Mouse (Mus musculus): ENCODE data around the gene Sik3.

Gene Sik3

DNA sequence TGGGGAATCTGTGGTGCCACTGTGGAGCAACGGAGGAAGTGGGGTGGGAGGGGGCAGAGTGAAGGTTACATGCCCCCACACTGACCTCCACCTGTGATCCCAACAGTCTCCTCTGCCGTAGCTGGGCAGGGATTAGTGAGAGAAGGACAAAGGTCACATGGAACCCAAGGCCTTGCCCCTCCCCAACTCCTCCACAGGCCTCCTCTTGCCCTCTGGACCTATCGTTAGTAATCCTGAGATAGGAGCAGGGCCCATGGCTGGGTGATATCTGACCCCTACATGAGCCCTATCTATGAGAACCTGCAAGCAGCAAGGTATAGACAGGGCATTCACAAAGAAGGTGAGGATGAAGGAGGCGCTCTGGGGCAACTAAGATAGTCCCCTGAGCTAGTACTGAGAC, 223.0 kb downstream of the Sik3 start:
- no peak for DNase-seq

DNA sequence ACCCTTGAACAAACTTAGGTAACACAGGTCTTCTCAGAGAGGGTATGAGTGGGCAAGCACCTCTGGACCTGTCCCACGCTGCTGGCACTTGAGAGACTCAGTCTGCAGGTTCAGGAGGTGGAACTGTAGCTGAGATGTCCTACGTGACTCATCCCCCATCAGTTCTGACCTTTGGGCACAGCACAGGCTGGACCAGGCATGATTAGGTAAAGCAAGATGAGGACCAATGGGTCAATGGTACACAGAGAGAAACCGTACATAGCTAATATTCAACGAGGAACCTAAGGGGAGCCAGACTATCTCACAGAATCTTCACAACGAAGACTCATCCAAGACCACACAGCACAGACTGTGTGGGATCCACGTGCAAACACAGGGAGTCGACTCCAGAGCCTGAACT, 226.2 kb downstream of the Sik3 start:
- no peak for DNase-seq

DNA sequence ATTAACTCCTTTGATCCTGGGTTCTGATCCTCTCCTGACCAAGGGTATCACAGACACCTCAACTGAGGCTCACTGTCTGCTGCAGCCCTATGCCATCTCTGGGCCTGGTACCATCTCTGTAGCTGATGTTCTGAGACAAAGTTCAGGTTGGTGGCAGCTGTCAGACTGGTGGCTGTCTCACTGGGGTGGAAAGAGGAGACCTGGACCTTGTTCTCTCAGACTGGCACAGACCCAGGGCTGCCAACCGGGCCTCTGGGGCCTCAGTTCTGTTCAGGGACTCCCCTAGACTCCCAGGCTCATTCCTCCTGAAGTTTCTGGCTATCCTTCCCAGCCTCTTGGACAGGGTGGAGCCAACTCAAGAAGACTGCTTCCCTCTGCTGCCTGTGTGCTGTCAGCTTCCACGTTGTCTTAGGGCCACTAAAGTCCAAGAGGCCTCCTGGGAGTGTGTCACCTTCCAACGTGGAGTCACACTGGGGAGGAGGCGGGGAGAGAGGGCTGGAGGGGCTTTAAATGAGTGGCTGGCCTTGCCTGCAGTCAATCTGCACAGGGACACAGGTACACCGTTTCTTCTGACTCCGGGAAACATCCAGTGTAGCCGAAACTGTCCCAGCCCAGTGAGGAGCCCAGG, 228.0 kb downstream of the Sik3 start, which contains the start of gene Apoa4:
Apoa4 (plus strand) TSS at position 171 of the 628 bp plus-strand sequence.
- DNase-seq = no peak

DNA sequence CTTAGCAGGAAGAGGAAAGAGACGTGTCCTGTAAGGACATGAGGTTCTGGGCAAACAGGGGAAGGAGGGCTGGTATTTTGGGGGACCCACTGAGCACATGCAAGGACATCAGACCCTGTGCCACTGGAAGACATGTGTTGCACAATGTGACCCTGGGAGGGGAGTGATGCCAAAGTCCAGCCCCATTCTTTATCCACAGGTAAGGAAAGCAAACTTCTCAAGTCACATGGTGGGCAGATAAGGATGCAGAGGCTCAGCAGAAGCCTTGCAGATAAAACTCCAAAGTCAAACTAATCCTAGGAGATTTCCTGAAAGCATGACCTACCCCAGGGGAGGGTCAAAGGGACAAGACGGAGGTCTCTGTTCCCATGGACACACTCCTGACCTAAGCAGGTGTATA, 229.2 kb downstream of the Sik3 start:
- DNase-seq = no peak

DNA sequence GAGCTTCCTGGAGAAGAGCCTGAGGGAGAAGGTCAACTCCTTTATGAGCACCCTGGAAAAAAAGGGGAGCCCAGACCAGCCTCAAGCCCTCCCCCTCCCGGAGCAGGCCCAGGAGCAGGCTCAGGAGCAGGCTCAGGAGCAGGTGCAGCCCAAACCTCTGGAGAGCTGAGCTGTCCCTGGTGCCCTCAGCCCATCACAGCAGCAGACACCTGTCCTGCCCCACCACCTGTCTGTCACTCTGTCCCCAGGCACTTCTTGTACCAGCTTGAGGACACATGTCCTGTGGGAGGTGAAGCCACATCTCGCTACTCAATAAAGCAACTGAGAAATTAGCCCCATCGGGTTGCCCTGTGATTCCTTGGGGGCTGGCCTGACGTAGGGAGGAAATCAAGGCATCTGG, 230.5 kb downstream of the Sik3 start:
- no peak for DNase-seq

DNA sequence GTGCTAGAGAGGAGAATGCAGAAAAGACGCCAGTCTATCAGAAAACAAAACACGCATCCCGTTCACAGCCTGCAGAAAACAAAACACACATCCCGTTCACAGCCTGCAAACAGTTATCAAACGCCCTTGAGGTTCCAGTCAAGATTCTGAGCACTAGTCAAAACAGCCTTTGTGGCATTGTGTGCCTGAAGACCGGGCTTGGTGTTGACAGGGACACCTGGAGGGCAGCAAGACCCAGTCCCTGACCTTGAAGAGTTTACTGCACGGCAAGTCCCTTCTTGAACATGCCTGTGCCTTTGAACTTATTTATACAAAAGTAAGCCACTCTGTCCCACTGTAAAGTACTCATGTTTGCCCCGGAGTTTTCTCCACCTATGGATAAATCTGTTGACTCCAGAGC, 231.0 kb downstream of the Sik3 start:
- no peak for DNase-seq

DNA sequence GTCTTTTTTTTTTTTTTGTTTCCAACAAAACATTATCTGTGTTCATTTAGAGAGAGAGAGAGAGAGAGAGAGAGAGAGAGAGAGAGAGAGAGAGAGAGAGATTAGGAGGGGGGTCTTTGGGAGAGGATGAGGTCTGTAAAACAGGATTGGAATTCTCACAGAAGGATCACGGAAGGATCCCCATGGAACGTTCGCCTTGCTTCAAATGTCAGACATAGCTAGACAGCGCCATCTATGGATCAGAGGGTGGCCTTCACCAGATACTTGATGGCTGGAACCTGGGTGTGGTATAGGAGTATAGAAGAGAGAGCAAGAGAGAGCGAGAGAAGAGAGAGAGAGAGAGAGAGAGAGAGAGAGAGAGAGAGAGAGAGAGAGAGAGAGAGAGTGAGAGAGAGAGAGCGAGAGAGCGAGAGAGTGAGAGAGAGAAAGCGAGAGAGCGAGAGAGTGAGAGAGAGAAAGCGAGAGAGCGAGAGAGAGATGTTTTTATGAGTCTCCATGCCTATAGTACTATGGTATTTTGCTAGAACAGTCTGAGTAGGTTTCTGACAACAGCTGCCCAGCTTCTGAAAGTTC, 234.2 kb downstream of the Sik3 start:
- DNase-seq = peak; percentile 79 to 82

DNA sequence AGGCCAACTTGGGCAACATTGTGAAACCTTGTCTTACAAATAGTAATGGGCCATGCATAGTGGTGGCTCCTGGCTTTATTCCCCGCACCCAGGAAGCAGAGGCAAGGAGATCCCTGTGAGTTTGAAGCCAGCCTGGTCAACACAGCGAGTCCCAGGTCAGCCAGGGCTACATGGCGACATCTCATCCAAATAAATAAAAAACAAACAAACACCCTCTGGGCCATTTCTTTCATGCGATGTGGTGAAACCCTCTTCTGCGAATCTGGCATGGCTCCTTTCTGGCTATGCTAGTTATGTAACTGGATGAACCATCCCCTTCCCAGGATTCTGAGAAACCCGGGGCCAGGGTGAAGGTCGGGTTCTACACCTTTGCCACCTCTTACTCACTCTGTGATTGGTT, 243.6 kb downstream of the Sik3 start:
- no peak for DNase-seq

DNA sequence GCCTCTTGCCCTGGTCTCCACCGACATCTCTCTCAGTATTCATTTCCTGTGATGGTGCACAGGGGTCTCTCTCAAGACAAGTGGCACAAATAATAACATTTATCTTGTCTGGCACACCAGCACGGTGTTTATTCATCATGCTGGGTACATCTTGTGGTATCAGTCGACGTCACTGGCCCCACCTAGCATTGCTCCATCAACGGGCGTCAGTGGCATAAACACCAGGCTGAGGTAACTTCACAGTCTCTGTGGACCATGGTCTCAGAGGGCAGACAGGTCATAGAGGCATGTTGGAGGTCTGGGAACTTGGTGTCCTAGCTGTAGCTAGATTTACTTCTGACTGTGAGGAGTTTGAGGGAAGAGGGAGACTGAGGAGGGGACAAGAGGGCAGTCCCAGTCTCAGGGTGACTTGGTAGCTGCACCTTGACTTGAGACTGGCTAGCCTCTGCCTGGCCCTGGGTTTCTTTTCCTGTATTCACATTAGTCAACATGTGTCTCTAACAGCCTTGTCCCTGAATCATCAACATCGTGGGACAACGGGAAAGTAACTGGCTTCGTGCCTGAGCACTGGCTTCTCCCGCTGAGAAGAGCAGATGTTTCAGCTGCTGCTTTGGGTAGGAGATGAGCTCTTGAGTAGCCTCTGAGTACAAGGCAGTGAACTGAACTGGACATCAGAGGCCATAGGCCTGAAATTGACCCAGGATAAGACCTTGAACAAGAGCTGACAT, 244.2 kb downstream of the Sik3 start:
- DNase-seq = no peak

DNA sequence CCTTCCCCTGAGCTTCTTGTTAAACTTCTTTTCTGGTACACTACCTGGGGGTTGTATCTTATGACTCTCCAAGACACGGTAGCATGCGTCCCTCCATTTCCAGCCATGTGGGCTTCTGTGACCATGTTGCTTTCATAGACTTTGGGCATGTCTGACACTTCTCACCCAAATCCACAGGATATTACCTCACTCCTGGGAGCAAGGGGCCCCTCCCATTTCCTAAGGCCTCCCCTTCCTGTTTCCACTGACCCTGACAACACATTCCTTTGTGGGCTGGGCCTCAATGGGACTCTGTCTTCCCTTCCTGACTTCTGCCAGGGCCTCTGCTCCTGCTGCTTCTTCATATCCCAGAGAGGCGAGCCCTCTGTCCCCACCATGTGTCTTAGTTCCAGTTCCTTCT, 244.9 kb downstream of the Sik3 start:
- DNase-seq = no peak

DNA sequence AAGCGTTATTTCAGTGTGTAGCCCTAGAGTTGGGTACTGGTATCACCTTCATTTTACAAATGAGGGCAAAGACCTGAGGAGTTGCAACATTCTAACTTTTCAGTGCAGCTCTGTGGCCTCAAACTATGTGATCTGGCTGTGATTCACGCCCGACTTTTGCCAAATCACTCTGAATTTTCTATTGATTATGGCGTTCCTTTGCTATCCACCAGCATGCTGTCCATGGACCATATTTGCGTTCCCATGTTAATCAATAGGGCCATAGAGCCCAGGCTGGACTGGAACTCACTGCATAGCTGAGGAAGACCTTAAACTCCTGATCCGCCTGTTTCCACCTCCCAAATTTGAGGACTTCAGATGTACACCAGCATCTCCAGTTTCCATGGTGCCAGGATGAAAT, 246.5 kb downstream of the Sik3 start:
- no peak for DNase-seq

DNA sequence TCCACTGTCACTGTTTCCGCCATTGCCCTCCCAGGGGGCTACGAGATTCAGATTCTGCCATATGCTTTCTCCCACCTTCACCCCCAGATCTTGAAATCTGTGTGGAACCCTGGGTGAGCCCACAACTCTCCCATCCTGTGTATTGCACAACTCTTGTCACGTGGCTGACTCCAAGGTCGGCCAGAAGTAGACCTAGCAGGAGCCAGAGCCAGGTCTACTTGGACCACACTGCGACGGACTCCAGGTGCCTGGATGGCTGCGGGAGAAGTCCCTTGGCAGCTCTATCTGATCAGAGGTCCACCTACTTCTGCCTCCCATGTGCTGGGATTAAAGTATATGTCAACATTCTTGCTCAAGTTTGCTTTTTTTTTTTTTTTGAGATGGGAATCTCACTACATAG, 248.5 kb downstream of the Sik3 start:
- DNase-seq = no peak

DNA sequence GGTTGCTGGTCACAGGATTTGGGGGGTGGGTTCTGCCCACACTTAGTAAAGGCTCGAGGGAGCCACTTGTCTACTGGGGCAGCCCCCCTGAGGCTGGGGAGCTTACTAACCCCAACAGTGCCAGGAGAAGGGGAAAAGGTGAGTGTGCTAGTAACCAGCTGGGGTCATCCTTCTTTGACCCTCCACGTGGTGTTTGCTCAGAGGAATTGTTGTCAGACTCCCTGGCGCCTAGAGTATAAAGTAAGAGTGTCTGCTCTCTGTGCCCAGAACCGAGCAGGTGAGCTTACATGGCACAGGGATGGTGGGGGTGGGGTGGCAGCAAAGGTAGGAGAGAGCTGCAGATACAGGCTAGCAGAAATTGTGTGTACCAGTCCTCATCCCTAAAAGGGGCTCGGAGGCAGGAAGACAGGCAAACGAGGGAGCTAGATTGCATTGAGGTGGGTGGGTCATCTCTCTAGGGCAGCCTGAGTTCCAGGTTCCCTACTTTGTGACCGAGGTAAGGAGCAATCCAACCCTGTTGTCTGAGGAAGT, 255.8 kb downstream of the Sik3 start, which contains the start of gene Apoa5:
Apoa5 (plus strand) TSS at position 291 of the 531 bp plus-strand sequence.
- no peak for DNase-seq

DNA sequence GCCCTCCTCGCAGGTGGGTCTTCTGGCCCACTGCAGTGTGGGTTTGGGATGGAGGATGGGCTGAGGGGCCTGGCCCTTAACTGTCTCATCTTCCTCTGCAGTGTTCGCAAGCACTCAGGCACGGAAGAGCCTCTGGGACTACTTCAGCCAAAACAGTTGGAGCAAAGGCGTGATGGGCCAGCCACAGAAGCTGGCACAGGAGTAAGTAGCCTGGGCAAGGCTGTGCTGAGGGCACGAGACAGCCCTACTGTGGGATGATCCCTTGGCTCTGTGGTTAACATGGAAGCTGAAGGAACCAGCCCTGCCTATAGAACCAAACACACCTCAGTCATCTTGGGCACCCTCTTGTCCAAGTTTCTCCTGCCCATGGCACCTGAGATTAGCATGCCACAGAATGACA, 256.5 kb downstream of the Sik3 start:
- no peak for DNase-seq

DNA sequence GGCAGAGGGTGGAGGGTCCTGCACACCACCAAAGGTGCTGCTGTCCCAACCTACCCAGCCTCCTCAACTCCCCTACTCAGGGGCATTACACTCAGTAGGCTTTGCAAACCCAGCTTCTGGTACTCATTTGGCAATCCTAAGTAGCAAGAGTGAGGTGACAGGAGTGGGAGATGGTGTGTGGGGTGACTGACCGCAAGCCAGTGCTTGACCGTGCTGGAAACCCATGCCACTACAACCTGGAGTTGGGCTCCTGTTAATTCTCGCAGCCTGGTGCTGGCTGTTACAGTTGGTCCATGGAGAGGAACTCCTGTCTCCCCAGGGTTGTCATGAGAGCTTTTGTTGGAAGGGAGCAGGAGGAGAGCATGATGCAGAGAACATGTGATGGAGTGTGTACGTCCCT, 258.2 kb downstream of the Sik3 start:
- DNase-seq = no peak

DNA sequence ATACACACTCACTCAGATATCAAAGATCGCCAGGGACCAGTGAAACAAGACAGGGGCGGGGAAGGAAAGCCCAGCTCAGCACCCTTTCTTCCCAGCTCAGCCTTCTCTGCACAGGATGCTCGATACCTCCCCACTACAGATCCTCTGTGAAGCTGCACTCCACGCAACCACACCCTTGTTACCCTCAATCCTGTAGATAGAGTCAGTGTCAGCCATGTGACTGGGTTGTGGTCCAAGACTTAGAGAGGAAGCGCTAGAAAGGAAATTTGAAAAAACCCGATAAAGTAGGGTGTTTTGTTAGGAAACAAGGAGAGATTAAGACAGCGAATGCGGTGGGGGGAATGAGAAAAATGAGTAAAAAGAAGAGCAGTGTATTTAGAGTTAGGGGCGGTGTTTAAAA, 259.4 kb downstream of the Sik3 start:
- DNase-seq = no peak

DNA sequence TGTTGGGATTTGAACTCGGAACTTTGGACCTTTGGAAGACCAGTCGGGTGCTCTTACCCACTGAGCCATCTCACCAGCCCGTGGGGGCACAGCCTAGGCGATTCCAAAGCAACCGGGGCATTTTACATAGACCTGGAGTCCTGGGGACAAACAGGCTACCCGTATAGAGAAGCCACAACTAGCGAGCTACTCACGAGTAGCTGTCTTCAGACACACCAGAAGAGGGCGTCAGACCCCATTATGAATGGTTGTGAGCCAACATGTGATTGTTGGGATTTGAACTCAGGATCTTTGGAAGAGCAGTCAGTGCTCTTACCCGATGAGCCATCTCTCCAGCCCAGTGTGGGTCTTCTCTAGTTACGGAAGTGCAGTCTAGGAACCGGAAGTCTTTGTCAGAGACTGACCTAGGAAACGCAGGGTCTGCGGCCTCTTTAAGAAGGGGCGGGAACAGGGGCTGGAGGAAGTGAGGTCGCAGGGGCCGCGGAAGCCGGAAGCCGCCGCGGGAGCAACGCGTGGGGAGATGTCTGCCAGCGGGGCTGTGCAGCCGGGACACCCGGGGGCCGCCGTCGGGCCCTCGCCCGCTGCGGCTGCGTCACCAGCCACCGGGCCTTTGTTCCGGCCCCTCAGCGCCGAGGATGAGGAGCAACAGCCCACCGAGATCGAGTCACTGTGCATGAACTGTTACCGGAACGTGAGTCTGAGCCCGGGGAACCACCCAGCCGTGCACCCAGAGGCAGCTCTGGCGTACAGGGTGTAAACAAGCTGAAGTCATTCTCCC, 260.2 kb downstream of the Sik3 start, which contains the start of gene Zpr1:
Zpr1 (plus strand) TSS at position 388 of the 778 bp plus-strand sequence.
- DNase-seq = peak; percentile 87 to 91
